Mouse (Mus musculus): ENCODE data around the gene Rps9. TPM values are rescaled to one million over a fixed set of nuclear protein-coding genes. Genes with fewer than 3 reads are reported as not detected.

The Rps9 gene
- polyA plus RNA-seq (2014; fragmentation: Nextera tagmentation; extraction: Ambion mirVana), result 1,200 and 1,214 TPM in 2 replicates

- Histone ChIP-seq H3K4me1 (replicated peaks; ENCODE audit: control insufficient read depth, insufficient read depth, low read length) (peaks cover 3% of the 10 kb centered on the region; the same call in 1 of the 2 replicates), H3K9ac (ENCODE audit: low read length) (peak within 1 kb of the TSS; percentile 88), H3K36me3 (ENCODE audit: control insufficient read depth, insufficient read depth, low read length) (peaks cover 2% of the 10 kb centered on the region; the same call in 1 of the 2 replicates), H3K9me3 (ENCODE audit: control insufficient read depth, low read length) (no peaks in the 10 kb centered on the region), H3K4me2 (ENCODE audit: low read depth, low read length, severe bottlenecking) (peak within 1 kb of the TSS; percentile 78), H3K4me3 (ENCODE audit: low read depth, low read length) (peak within 1 kb of the TSS; percentile 92), H3K27ac (ENCODE audit: low read depth, low read length) (peak within 1 kb of the TSS; percentile 66), H3K27me3 (ENCODE audit: control insufficient read depth, insufficient read depth, low read length) (no peaks in the 10 kb centered on the region)
- DNase-seq (ENCODE audit: low spot score) (peak; percentile 98), ATAC-seq (replicated peaks; ENCODE audit: low FRiP score) (peak; percentile 95)
- 1% methylated on average over 42 of the region's 42 CpGs for WGBS
Measured at GRCm38 (mm10) chr7:3703879-3704441, at the start of gene Rps9. Rps9 (plus strand) TSS chr7:3703993.

GRCm38 (mm10) chr7:3656966-3657365, 46.8 kb upstream of the Rps9 start:
- no peaks in the 10 kb centered on the region for H3K27me3 ChIP-seq (ENCODE audit: control insufficient read depth, insufficient read depth, low read length)
- H3K9ac ChIP-seq (ENCODE audit: low read length), result no peak overlapping the region
- H3K27ac ChIP-seq (ENCODE audit: low read depth, low read length), result no peak overlapping the region
- no peak overlapping the region for H3K4me2 ChIP-seq (ENCODE audit: low read depth, low read length, severe bottlenecking)
- DNase-seq (ENCODE audit: low spot score), result no peak
- ATAC-seq (replicated peaks; ENCODE audit: low FRiP score), result no peak
- peaks cover 59% of the 10 kb centered on the region for H3K36me3 ChIP-seq (ENCODE audit: control insufficient read depth, insufficient read depth, low read length)
- H3K9me3 ChIP-seq (ENCODE audit: control insufficient read depth, low read length), result no peaks in the 10 kb centered on the region
- 92% methylated on average over 4 of the region's 4 CpGs for WGBS
- H3K4me1 ChIP-seq (replicated peaks; ENCODE audit: control insufficient read depth, insufficient read depth, low read length), result no peaks in the 10 kb centered on the region
- H3K4me3 ChIP-seq (ENCODE audit: low read depth, low read length), result no peak overlapping the region

- Histone ChIP-seq H3K9me3 (ENCODE audit: control insufficient read depth, low read length) (no peaks in the 10 kb centered on the region), H3K27ac (ENCODE audit: low read depth, low read length) (no peak overlapping the region), H3K4me2 (ENCODE audit: low read depth, low read length, severe bottlenecking) (no peak overlapping the region), H3K27me3 (ENCODE audit: control insufficient read depth, insufficient read depth, low read length) (no peaks in the 10 kb centered on the region), H3K9ac (ENCODE audit: low read length) (no peak overlapping the region), H3K4me1 (replicated peaks; ENCODE audit: control insufficient read depth, insufficient read depth, low read length) (peaks cover 2% of the 10 kb centered on the region; the same call in 1 of the 2 replicates), H3K36me3 (ENCODE audit: control insufficient read depth, insufficient read depth, low read length) (peaks cover 51% of the 10 kb centered on the region), H3K4me3 (ENCODE audit: low read depth, low read length) (no peak overlapping the region)
- DNase-seq (ENCODE audit: low spot score) (no peak), ATAC-seq (replicated peaks; ENCODE audit: low FRiP score) (no peak)
- WGBS, result 95% methylated on average over 14 of the region's 14 CpGs
Measured at GRCm38 (mm10) chr7:3658578-3658977, 45.2 kb upstream of the Rps9 start.

GRCm38 (mm10) chr7:3664524-3665214, 39.1 kb upstream of the Rps9 start:
- peak overlapping the region; percentile 69 for H3K4me3 ChIP-seq (ENCODE audit: low read depth, low read length)
- 34% methylated on average over 15 of the region's 15 CpGs for WGBS
- ATAC-seq (replicated peaks; ENCODE audit: low FRiP score) (peak; percentile 43), DNase-seq (ENCODE audit: low spot score) (no peak)
- H3K27ac ChIP-seq (ENCODE audit: low read depth, low read length), result peak overlapping the region; percentile 73; the same call in 1 of the 2 replicates
- H3K9me3 ChIP-seq (ENCODE audit: control insufficient read depth, low read length), result no peaks in the 10 kb centered on the region
- H3K36me3 ChIP-seq (ENCODE audit: control insufficient read depth, insufficient read depth, low read length), result peaks cover 18% of the 10 kb centered on the region
- H3K4me2 ChIP-seq (ENCODE audit: low read depth, low read length, severe bottlenecking), result peak overlapping the region; percentile 79
- no peaks in the 10 kb centered on the region for H3K27me3 ChIP-seq (ENCODE audit: control insufficient read depth, insufficient read depth, low read length)
- peak overlapping the region; percentile 79 for H3K9ac ChIP-seq (ENCODE audit: low read length)
- H3K4me1 ChIP-seq (replicated peaks; ENCODE audit: control insufficient read depth, insufficient read depth, low read length), result peaks cover 16% of the 10 kb centered on the region

GRCm38 (mm10) chr7:3665215-3666114, 38.3 kb upstream of the Rps9 start, which contains the start of gene Leng1:
Leng1 (minus strand) TSS chr7:3665840.
- Histone ChIP-seq H3K36me3 (ENCODE audit: control insufficient read depth, insufficient read depth, low read length) (peaks cover 11% of the 10 kb centered on the region), H3K4me1 (replicated peaks; ENCODE audit: control insufficient read depth, insufficient read depth, low read length) (peaks cover 16% of the 10 kb centered on the region), H3K9ac (ENCODE audit: low read length) (peak within 1 kb of the TSS; percentile 79), H3K27ac (ENCODE audit: low read depth, low read length) (peak within 1 kb of the TSS; percentile 73), H3K27me3 (ENCODE audit: control insufficient read depth, insufficient read depth, low read length) (no peaks in the 10 kb centered on the region), H3K9me3 (ENCODE audit: control insufficient read depth, low read length) (no peaks in the 10 kb centered on the region), H3K4me3 (ENCODE audit: low read depth, low read length) (peak within 1 kb of the TSS; percentile 69), H3K4me2 (ENCODE audit: low read depth, low read length, severe bottlenecking) (peak within 1 kb of the TSS; percentile 79)
- WGBS, result 5% methylated on average over 45 of the region's 45 CpGs
- DNase-seq (ENCODE audit: low spot score) (peak; percentile 94), ATAC-seq (replicated peaks; ENCODE audit: low FRiP score) (peak; percentile 99)

- H3K9ac ChIP-seq (ENCODE audit: low read length), result peak overlapping the region; percentile 1; the same call in 1 of the 2 replicates
- peaks cover 2% of the 10 kb centered on the region; the same call in 1 of the 2 replicates for H3K36me3 ChIP-seq (ENCODE audit: control insufficient read depth, insufficient read depth, low read length)
- H3K9me3 ChIP-seq (ENCODE audit: control insufficient read depth, low read length), result no peaks in the 10 kb centered on the region
- WGBS, result 17% methylated on average over 14 of the region's 14 CpGs
- no peaks in the 10 kb centered on the region for H3K27me3 ChIP-seq (ENCODE audit: control insufficient read depth, insufficient read depth, low read length)
- DNase-seq (ENCODE audit: low spot score) (no peak), ATAC-seq (replicated peaks; ENCODE audit: low FRiP score) (no peak)
- H3K4me2 ChIP-seq (ENCODE audit: low read depth, low read length, severe bottlenecking), result no peak overlapping the region
- H3K27ac ChIP-seq (ENCODE audit: low read depth, low read length), result no peak overlapping the region
- peaks cover 16% of the 10 kb centered on the region for H3K4me1 ChIP-seq (replicated peaks; ENCODE audit: control insufficient read depth, insufficient read depth, low read length)
- H3K4me3 ChIP-seq (ENCODE audit: low read depth, low read length), result no peak overlapping the region
Measured at GRCm38 (mm10) chr7:3666921-3667391, 36.8 kb upstream of the Rps9 start.

GRCm38 (mm10) chr7:3674507-3675227, 29.1 kb upstream of the Rps9 start:
- ATAC-seq (replicated peaks; ENCODE audit: low FRiP score), result peak; percentile 90
- Histone ChIP-seq H3K36me3 (ENCODE audit: control insufficient read depth, insufficient read depth, low read length) (no peaks in the 10 kb centered on the region), H3K4me2 (ENCODE audit: low read depth, low read length, severe bottlenecking) (no peak overlapping the region), H3K27me3 (ENCODE audit: control insufficient read depth, insufficient read depth, low read length) (no peaks in the 10 kb centered on the region), H3K4me1 (replicated peaks; ENCODE audit: control insufficient read depth, insufficient read depth, low read length) (no peaks in the 10 kb centered on the region), H3K9me3 (ENCODE audit: control insufficient read depth, low read length) (no peaks in the 10 kb centered on the region), H3K4me3 (ENCODE audit: low read depth, low read length) (no peak overlapping the region), H3K27ac (ENCODE audit: low read depth, low read length) (no peak overlapping the region), H3K9ac (ENCODE audit: low read length) (no peak overlapping the region)
- DNase-seq (ENCODE audit: low spot score), result peak; percentile 87
- WGBS, result 69% methylated on average over 10 of the region's 10 CpGs

GRCm38 (mm10) chr7:3675228-3675548, 28.6 kb upstream of the Rps9 start:
- no peaks in the 10 kb centered on the region for H3K4me1 ChIP-seq (replicated peaks; ENCODE audit: control insufficient read depth, insufficient read depth, low read length)
- ATAC-seq (replicated peaks; ENCODE audit: low FRiP score), result no peak
- no peak overlapping the region for H3K9ac ChIP-seq (ENCODE audit: low read length)
- no peaks in the 10 kb centered on the region for H3K9me3 ChIP-seq (ENCODE audit: control insufficient read depth, low read length)
- H3K27me3 ChIP-seq (ENCODE audit: control insufficient read depth, insufficient read depth, low read length), result no peaks in the 10 kb centered on the region
- no peak overlapping the region for H3K4me3 ChIP-seq (ENCODE audit: low read depth, low read length)
- H3K27ac ChIP-seq (ENCODE audit: low read depth, low read length), result no peak overlapping the region
- no peak for DNase-seq (ENCODE audit: low spot score)
- H3K36me3 ChIP-seq (ENCODE audit: control insufficient read depth, insufficient read depth, low read length), result no peaks in the 10 kb centered on the region
- WGBS, result 79% methylated on average over 3 of the region's 3 CpGs
- H3K4me2 ChIP-seq (ENCODE audit: low read depth, low read length, severe bottlenecking), result no peak overlapping the region

All from forebrain, embryonic 11.5 days (tissue).